Mouse (Mus musculus) thymus, postnatal 36 days (tissue): ENCODE results near the gene Avpi1.

Experiments used
- DNase-seq, 2 experiments: peaks; one replicate each; pipeline ENCODE4 v3.0.0; 2022; ENCODE audit warnings: mixed read lengths in 2 of 2

Avpi1 gene

GRCm38 (mm10) chr19:42144541-42145167 is 15.8 kb upstream of the Avpi1 start:
- DNase-seq, result peak; percentile 71 to 76

- DNase-seq, result no peak
Observed at GRCm38 (mm10) chr19:42144067-42144466, 15.2 kb upstream of the Avpi1 start.

GRCm38 (mm10) chr19:42142757-42143156 is 13.9 kb upstream of the Avpi1 start:
- no peak for DNase-seq

GRCm38 (mm10) chr19:42141998-42142397 is 13.1 kb upstream of the Avpi1 start:
- no peak for DNase-seq

GRCm38 (mm10) chr19:42139724-42140517 is 11.1 kb upstream of the Avpi1 start:
- no peak for DNase-seq

GRCm38 (mm10) chr19:42138517-42139285 is 9.8 kb upstream of the Avpi1 start:
- no peak for DNase-seq

- DNase-seq, result no peak
Observed at GRCm38 (mm10) chr19:42137167-42137672, 8.4 kb upstream of the Avpi1 start.

GRCm38 (mm10) chr19:42136126-42136525 is 7.3 kb upstream of the Avpi1 start:
- no peak for DNase-seq

- no peak for DNase-seq
Observed at GRCm38 (mm10) chr19:42135070-42135469, 6.2 kb upstream of the Avpi1 start.

GRCm38 (mm10) chr19:42131101-42131500 is 2.2 kb upstream of the Avpi1 start:
- DNase-seq, result no peak

GRCm38 (mm10) chr19:42130294-42130606 is 1.4 kb upstream of the Avpi1 start:
- DNase-seq, result no peak

- no peak for DNase-seq
Observed at GRCm38 (mm10) chr19:42129509-42130293, 842 bp upstream of the Avpi1 start.

- DNase-seq, result no peak
Observed at GRCm38 (mm10) chr19:42128052-42128740, 663 bp downstream of the Avpi1 start.

GRCm38 (mm10) chr19:42127024-42127423 is 1.8 kb downstream of the Avpi1 start:
- DNase-seq, result no peak

- no peak for DNase-seq
Observed at GRCm38 (mm10) chr19:42126219-42126605, 2.6 kb downstream of the Avpi1 start.

GRCm38 (mm10) chr19:42125501-42126218 is 3.2 kb downstream of the Avpi1 start:
- DNase-seq, result no peak

- DNase-seq, result no peak
Observed at GRCm38 (mm10) chr19:42124684-42125083, 4.2 kb downstream of the Avpi1 start.

- DNase-seq, result no peak
Observed at GRCm38 (mm10) chr19:42120451-42120850, 8.4 kb downstream of the Avpi1 start.

- no peak for DNase-seq
Observed at GRCm38 (mm10) chr19:42118596-42118995, 10.3 kb downstream of the Avpi1 start.

GRCm38 (mm10) chr19:42118142-42118541 is 10.7 kb downstream of the Avpi1 start:
- DNase-seq, result no peak

GRCm38 (mm10) chr19:42115783-42116335 is 13.0 kb downstream of the Avpi1 start:
- DNase-seq, result no peak
